Mouse (Mus musculus) c-Kit-positive CD71-positive TER-119-positive erythroid progenitor cells, embryonic 14.5 days (primary cell): ENCODE data around the gene Spata32.

Experiments used
- DNase-seq: peaks from one replicate; pipeline ENCODE4 v3.0.0-alpha.2; 2013; ENCODE audit warnings: low spot score

Gene Spata32

GRCm38 (mm10) chr11:103173771-103174344 lies 44.4 kb downstream of the Spata32 start:
- DNase-seq: no peak

- DNase-seq: no peak
Measured at GRCm38 (mm10) chr11:103173041-103173770, 45.0 kb downstream of the Spata32 start.

GRCm38 (mm10) chr11:103172392-103173040 lies 45.7 kb downstream of the Spata32 start:
- DNase-seq: no peak

GRCm38 (mm10) chr11:103171703-103172391 lies 46.4 kb downstream of the Spata32 start:
- no peak for DNase-seq

GRCm38 (mm10) chr11:103171286-103171620 lies 47.0 kb downstream of the Spata32 start:
- no peak for DNase-seq

- no peak for DNase-seq
Measured at GRCm38 (mm10) chr11:103170494-103171285, 47.5 kb downstream of the Spata32 start, which contains the start of gene Fmnl1. Gene Fmnl1, plus strand, starts transcription at chr11:103171107.

GRCm38 (mm10) chr11:103170111-103170493 lies 48.1 kb downstream of the Spata32 start:
- DNase-seq: no peak

- DNase-seq: no peak
Measured at GRCm38 (mm10) chr11:103169664-103170063, 48.6 kb downstream of the Spata32 start.

GRCm38 (mm10) chr11:103168690-103169390 lies 49.4 kb downstream of the Spata32 start:
- peak; percentile 54 for DNase-seq

GRCm38 (mm10) chr11:103164391-103164790 lies 53.8 kb downstream of the Spata32 start:
- no peak for DNase-seq

- peak; percentile 55 for DNase-seq
Measured at GRCm38 (mm10) chr11:103162132-103162531, 56.1 kb downstream of the Spata32 start.

- no peak for DNase-seq
Measured at GRCm38 (mm10) chr11:103161449-103161848, 56.8 kb downstream of the Spata32 start.

GRCm38 (mm10) chr11:103160738-103161137 lies 57.5 kb downstream of the Spata32 start:
- DNase-seq: no peak

GRCm38 (mm10) chr11:103158621-103159478 lies 59.4 kb downstream of the Spata32 start:
- DNase-seq: peak; percentile 87
